Mouse (Mus musculus): ENCODE data around the gene Tmub1.
"Not testable (repeated sequence)": the region's sequence is repeated elsewhere in the genome, so short reads cannot be mapped to it uniquely, and the experiment has no call there.

Gene Tmub1

DNA sequence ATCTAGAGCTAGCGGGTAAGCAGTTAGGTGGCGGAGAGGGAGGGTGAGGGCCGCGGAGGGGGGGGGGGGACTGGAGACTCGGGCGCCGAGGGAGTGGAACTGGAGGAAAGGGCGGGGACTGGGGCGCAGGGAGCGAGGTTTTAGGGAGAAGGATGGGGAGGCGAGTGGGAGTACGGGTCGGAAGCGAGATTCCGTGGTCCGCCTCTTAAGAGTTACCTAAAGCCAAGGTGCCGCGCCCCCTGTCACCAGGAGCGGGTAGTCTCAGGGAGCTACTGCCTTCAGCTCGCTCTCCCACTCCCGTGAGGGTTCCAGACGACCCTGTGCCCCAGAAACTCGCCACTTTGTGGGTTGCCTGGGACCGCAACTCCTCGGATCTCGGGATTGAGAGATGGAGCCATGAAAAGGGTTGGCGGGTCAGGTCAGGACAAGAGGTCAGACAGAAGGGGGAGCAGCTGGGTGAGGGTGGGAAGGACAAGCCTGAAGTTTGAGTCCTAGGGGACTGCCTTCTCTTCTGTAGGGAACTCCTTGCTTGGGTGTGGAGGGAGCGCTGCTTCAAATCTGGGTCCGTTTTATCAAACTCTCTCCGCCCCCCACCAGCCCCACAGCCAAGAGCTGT, 22.1 kb downstream of the Tmub1 start:
- in situ Hi-C loops (cut with MboI, MseI), result no loop called here

DNA sequence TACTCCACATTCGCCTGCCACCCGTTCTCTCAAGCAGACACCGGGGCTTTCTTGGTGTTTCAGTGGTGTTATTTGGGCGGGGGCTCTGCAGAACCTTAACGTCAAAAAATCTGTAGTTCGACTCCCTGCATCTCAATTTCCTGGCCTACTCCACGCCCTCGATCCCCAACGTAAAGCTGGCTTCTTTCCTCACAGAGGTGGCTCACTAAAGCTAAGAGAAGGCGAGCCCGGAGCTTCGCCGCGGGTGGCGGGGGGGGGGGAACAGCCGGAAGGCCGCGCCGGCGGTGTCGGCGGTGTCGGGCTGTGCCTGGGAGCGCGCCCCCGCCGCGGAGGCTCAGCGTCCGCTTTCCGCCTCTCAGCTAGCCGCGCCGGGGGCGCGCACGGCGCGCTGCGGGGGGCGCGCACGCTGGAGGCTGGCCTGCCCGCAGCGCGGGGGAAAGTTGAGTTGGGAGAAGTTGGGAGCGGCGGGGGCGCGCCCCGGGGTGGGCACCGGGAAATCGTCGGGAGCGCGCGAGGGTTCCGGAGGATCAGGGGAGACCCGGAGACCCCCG, 22.7 kb downstream of the Tmub1 start:
- in situ Hi-C loops (cut with MboI, MseI), result loop anchor here in 1 of 2 experiments (5.0 kb wide), 1 partner anchor 38 kb away; no protein-coding TSS in a partner anchor

DNA sequence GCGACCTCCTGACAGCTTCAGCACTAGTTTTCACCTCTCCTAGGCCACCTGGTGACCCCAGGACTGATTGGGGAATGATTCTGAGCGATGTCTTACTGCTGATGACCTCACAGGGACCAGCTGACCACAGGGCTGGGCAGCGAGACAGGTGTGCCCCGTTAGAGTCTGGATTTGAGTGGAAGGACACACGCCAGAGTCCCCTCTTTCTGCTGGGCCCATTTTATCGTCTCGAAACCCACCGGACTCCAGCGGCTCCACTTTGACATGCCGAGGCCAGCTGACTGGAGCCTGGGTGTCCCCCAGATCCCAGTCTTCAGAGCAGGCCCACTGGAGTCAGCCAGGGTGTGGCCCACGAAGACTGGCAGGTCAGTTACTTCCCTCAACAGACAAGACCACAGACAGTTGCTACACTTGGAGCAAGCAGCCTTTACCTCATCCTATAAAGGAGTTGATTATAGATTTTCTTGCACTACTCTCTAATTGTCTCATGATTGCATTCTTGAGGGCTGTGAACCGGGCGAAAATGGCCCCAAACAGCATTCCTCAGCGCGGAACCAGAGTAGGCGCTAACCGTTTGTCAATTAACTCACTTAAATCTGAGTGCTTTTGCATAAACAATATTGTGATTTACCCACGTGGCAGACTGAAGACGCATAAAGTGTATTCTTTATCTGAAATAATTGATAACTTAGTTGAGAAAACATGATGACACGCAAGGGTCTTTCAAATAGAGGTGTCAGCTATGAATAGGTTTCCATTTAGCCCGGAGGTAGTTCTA, 23.5 kb downstream of the Tmub1 start:
- in situ Hi-C loops (cut with MboI, MseI), result loop anchor here in 1 of 2 experiments (5.0 kb wide), 1 partner anchor 37 kb away; no protein-coding TSS in a partner anchor

DNA sequence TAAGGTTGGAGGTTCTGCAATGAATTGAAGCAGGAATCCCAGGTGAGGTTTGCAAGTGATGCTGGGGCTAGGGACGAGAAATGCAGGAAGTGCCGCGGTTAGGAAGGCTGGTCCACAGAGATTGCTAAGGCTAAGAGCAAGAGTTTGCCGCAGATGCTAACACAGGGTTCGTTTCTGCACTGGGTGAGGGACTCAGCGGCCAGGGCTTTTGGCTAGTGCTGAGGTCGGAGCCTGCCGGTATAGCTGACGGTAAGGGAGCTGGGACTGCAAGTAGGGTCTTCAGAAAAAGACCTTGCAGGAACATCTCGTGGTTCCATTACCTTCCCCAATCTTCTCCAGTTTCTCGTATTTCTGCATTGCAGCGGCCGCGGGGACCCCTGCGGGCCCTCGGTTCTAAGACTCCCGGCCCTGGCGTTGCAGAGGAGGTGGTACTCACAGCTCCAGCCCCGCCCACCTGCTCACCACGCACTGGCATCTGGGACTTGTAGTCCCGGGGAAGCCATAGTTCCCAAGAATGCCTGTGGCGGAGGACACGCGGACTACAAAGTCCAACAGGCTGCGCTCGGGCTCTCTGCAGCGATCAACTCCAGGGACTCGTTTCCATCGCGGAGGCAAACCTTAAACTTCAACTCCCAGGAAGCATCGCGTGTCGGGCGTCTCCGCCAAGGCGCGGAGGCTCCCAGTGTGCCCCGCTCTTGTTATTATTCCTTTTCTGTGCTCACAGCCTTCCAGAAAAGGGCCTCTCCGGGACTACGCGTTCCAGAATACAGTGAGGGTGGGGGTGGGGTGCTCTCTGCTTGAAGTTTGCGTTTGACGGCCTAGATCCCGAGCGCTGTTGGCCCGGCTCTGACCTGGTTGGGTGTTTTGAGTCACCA, 24.3 kb downstream of the Tmub1 start, which contains the start of the genes Cdk5 and Slc4a2:
TSS of gene Cdk5 (minus strand) at position 402 of the 875 bp plus-strand sequence.
TSS of gene Slc4a2 (plus strand) at position 709 of the 875 bp plus-strand sequence.
- in situ Hi-C loops (cut with MboI, MseI), result loop anchor here in 1 of 2 experiments (5.0 kb wide), 1 partner anchor 36 kb away; no protein-coding TSS in a partner anchor

DNA sequence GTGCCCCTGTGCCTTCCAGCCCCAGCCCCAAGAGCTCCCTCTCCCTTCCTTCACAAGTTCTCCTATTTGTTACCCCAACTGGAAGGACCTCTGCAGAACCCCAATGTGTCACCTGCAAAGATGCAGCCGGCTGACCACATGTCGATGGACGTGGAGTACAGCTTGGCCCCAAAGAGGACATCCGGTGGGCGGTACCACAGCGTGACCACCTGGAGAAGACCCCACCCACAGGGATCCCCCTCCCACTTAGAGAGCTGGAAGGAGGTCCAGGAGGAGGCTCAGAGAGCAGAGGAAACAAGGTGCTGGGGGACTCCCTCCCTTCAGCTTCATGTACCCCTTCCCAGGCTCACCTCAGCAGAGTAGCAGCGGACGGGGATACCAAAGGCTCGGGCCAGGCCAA, 27.3 kb downstream of the Tmub1 start:
- in situ Hi-C loops (cut with MboI, MseI), result loop anchor here in 1 of 2 experiments (5.0 kb wide), 1 partner anchor 33 kb away; no protein-coding TSS in a partner anchor

DNA sequence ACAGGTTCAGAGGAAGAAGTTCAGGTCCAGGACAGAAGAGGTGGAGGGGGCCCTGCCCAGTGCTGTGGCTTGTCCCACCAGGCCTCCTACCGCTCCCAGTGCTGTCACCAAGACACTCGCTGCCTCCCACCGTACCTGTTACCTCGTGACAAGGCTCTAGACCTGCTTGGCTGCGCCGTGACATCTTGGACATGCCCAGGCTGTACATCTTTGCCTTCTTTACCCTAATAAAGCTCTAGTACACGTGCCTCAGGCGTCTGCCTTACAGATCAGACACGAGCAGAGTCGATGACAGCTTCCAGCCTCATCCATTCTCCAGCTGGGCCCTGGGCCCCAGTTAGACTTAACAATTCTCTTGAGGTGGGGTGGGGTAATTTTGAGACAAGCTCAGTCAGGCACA, 30.1 kb downstream of the Tmub1 start:
- in situ Hi-C loops (cut with MboI, MseI), result no loop called here

DNA sequence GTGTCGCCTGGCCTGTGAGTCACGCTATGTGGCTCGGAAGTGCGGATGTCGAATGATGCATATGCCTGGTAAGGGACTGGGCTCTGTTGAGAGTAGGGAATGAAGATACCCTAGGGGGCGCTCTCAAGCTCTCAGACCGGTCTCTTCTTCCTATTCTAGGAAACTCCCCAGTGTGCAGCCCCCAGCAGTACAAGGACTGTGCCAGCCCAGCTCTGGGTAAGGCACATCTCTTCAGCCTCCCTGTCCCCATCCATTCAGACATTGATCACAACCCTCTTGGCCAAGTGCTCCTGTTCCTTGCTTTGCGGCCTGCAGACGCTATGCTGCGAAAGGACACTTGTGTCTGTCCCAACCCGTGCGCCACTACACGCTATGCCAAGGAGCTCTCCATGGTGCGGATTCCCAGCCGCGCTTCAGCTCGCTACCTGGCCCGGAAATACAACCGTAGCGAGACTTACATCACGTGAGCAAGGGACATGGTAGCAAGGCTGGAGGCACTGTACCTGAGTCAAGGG, 31.4 kb downstream of the Tmub1 start:
- in situ Hi-C loops (cut with MboI, MseI), result no loop called here

DNA sequence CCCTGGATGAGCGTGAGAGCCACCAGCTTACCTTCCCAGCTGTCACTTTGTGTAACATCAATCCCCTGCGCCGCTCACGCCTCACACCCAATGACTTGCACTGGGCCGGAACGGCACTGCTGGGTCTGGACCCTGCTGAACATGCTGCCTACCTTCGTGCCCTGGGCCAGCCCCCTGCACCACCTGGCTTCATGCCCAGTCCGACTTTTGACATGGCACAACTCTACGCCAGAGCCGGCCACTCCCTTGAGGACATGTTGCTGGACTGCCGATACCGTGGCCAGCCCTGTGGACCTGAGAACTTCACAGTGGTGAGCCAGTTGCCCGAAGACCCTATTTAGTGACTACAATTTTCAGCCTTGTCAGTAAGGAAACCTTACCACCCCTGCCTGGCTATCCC, 33.7 kb downstream of the Tmub1 start:
- in situ Hi-C loops (cut with MboI, MseI), result no loop called here

DNA sequence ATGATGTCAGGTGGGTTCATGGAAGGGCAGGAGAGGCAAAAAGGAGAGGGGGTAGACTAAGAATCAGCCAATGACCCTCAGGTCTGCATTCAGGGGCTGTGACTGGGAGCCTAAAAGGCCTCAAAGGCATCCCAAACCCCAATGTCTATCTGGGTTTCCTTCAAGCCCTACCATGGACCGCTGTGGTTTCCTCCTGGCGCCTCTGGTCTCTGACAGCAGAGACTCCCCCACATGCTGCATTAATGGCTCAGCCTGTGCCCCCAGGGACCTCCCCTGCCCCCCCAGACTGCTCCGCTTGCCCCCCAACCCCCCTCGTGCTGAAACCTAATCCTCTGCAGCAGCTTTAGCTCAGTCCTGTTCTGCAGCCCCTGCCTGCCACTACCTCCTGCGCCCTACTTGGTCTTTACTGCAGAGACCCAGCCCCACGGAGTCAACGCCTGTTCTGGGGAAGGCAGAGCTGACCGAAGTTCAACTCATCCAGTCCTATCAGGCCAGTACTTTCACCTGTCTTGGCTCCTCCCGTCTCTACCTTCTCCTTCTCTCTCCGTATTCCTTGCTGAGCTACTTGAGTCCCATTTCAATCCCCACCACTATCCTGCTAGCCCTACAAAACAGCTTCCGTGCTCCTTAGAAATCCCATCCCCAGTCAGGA, 34.5 kb downstream of the Tmub1 start, which contains the start of gene Asic3:
TSS of gene Asic3 (plus strand) at position 351 of the 652 bp plus-strand sequence.
- in situ Hi-C loops (cut with MboI, MseI), result no loop called here

DNA sequence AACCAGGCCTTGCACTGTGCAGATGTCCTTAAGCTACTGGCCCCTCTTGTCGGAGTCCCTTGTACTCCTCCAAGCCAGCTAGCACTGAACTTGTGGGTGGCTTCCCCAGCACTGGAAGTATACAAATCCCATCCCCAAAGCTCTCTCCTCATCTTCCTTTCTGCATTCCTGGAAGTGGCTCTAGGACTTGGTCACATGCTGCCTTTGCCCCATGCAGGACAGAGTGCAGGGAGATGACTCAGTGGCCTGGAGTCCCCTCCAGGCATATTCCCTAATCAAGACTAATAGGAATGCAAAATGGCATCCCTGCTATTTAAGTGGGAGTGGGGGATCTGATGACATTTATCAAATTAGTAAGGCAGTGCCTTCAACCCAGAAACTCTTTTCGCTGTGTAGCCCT, 35.6 kb downstream of the Tmub1 start:
- in situ Hi-C loops (cut with MboI, MseI), result no loop called here

DNA sequence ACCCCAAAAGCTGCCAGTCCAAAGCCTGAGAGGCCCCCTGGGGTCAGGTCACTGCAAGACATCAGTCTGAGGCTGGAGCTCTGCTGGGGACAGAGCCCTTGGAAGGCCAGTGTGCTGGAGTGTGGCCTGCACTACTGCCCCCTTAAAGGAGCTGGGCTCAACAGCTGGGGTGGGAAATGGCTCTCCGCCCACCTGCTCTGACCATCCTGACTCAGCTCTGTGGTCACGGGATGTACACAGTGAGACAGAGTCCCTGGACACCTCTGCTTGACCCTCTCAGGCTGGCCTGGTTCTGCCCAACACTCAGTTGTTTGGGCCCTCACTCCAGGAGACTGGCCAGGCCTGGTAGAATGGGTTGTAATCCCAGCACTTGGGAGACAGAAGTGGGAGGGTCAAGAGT, 38.2 kb downstream of the Tmub1 start:
- in situ Hi-C loops (cut with MboI, MseI), result no loop called here

DNA sequence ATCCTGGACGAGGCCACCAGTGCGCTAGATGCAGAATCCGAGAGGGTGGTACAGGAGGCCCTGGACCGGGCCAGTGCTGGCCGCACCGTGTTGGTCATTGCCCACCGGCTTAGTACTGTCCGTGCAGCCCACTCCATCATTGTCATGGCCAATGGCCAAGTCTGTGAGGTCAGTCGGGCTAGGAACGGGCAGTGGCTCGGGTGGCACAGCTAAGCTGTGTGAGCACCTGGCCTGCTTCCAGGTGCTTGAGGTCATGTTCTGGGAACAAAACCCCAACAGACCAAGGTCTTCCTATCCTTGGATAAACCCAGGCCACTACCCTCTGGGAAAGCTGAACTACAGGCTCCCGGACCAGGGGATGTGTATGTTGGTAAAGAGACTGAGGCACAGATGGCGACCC, 39.0 kb downstream of the Tmub1 start:
- in situ Hi-C loops (cut with MboI, MseI), result no loop called here

DNA sequence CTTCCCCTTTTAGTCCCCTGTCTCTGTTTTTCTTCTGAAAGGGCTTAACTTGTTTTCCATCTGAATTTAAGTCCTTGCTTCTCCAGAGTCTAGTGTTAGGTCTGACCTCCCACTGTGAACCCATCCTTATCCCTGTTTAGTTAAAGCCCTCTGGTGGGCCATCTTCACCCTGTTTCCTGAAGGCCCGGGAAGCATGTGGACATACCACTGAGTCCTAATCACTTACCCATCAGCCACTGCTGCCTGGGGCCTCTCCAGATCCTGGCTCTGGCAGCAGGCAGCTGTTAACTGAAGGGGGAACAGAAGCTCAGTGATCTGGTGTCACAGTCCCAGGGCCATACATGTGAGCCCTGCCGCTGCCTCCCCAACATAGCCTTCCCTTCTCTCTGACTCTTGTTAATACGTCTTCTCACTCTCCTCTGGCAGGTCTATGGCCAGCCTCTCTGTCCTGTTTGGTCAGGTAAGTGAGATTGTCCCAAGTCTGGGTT, 42.2 kb downstream of the Tmub1 start:
- in situ Hi-C loops (cut with MboI, MseI), result no loop called here

DNA sequence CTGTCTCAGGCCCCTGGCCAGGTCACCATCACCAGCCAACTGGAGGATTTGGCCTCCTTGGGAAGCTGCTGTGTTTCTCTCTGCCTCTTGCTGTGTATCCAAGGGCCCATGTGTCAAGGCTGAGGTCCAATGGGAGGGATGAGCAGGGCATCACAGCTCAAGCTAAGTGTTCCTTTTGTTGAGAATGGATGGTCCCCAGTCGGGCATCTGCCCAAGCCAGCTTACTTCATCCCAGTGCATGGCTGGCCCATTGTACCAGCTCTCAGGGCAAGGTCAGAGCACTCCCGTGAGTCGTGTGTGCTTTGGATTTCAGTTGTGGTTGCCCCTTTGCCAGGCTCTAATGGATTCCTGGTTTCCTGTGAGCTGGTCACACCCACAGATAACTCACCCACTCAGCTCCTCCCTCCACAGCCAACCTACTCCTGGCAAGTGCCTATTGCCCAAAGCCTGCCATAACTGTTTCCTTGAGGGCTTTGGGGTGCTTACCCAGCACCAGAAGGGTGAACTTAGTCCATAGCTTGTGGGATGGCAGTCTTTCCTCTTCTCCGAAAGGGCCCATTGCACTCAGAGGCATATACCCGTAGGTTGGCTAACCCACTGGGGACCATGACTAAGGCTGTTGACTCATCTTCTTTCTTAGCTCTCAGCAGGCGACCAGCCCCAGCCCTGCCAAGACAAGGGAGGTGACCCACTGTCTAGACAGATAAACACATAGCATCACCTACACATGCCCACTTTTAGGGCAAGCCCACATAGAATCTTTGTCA, 42.9 kb downstream of the Tmub1 start:
- in situ Hi-C loops (cut with MboI, MseI), result no loop called here

DNA sequence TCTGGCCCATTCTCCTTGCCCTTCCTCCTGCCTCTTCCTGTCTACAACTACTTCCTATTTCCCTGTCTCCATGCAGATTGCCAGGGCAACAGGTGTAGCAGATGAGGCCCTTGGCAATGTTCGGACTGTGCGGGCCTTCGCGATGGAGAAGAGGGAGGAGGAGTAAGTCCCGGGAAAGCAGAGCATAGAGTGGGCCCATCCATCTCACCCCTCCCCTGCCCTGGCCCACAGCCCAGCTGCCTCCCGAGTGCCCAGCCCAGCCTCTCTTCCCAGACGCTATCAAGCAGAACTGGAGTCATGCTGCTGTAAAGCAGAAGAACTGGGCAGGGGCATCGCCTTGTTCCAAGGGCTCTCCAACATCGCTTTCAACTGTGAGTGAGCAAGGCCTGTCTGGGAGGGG, 45.7 kb downstream of the Tmub1 start:
- in situ Hi-C loops (cut with MboI, MseI), result no loop called here

DNA sequence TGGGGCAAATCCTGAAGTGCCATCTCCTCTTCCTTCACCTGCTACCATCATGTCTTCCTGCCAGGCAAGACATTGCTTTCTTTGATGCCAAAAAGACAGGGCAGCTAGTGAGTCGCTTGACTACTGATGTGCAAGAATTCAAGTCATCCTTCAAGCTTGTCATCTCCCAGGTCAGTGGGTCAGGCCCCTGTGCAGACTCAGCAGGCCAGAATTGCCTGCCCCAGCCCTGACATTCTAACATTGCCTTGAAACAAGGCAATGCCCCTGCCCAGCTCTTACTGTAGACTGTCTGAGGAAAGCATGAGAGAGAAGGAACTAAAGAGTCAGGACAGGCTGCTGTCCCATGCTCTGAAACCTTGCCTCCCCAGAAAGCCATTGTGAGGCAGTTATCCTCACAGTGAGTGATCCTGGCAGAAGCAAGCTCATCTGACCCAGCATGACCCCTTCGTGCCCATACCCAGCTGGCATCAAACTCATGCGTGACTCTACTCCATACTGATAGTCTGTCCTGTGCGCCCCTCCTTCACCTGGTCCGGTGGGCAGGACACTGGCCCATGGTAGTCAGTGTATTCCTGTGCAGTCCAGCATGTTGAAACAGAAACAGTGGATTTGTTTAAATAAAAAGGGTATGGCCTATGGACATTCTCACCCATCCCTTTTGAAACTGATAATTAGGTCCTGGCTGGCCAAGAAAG, 46.6 kb downstream of the Tmub1 start:
- in situ Hi-C loops (cut with MboI, MseI), result no loop called here

DNA sequence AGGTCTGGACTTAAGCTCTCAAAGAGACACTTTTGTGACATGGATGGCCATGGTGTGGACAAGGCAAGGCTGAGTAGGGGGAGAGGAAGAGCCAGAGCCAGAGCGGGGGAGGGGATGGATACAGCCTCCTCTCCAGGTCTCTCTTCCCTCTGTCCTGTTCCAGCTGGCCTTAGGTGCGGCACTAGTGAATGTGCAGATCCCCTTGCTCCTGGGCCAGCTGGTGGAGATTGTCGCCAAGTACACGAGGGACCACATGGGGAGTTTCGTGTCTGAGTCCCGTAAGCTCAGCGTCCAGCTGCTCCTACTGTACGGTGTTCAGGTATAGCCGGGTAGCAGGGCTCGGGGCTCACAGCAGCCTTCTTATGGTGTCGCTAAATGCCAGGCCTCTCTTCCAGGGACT, 47.3 kb downstream of the Tmub1 start:
- in situ Hi-C loops (cut with MboI, MseI), result no loop called here

DNA sequence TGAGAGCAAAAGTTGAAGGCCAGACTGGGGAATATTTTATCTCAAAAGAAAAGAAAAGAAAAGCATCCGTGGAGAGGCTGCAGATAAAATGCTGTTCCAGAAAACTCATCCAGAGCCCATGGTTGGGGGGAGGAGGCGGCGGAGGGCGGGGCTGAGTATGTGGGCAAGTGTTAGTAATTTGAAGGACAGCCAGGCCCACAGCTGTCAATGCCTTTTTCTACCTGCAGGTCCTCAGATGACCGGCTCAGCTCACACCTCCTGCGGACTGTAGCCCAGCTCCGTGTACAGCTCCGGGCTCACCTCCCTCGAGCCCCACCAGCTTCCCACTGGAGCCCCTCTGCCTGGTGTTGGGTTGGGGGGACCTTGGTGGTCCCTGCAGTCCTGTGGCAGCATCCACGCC, 48.0 kb downstream of the Tmub1 start:
- in situ Hi-C loops (cut with MboI, MseI), result no loop called here

DNA sequence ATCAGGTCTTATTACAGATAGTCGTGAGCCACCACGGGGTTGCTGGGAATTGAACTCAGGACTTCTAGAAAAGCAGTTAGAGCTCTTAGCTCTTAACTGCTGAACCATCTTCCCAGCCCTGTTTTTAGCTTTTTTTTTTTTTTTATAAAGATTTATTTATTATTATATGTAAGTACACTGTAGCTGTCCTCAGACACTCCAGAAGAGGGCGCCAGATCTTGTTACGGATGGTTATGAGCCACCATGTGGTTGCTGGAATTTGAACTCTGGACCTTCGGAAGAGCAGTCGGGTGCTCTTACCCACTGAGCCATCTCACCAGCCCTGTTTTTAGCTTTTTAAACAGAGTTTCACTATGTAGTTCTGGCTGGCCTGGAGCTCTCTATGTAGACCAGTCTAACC, 51.4 kb downstream of the Tmub1 start:
- in situ Hi-C loops (cut with MboI, MseI), result not testable (repeated sequence)
